Mouse (Mus musculus): ENCODE measurements around the gene Gm5460. TPM values are rescaled to one million over a fixed set of nuclear protein-coding genes. Genes with fewer than 3 reads are reported as not detected.

The Gm5460 gene
- total RNA-seq, 2 experiments from 2014 or later = not detected

DNA sequence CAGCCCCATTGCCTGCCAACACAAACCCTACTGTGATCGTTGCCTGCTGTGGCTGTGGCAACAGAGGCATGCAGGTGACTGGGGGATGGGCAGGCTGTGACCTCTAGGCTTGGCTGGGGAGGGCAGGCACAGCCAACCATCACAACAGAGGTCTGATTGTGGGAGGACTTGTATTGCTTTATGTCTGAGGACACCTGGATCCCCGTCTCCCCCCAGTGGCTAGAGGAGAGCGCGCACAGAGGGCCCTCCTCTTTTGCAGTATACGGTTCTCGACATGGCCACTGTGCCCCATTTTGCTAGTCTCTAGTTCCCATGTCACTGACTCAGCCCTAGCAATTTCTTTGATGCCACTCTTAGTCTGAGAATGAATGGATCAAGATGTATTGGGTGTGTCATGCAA is 55.1 kb downstream of the Gm5460 start:
- DNase-seq = no peak
- intact Hi-C loops (cut with DNase I) = no loop called here

- intact Hi-C loops (cut with DNase I) = no loop called here
Observed at GRCm38 (mm10) chr14:34075346-34075745, 58.8 kb downstream of the Gm5460 start.

GRCm38 (mm10) chr14:34077222-34077621 is 60.7 kb downstream of the Gm5460 start:
- intact Hi-C loops (cut with DNase I) = no loop called here
- no peak for DNase-seq

More at GRCm38 (mm10) chr14:34075346-34075745, 58.8 kb downstream of the Gm5460 start:
- no peak for DNase-seq

GRCm38 (mm10) chr14:34078293-34078692 is 61.7 kb downstream of the Gm5460 start:
- intact Hi-C loops (cut with DNase I) = no loop called here
- no peak for DNase-seq

DNA sequence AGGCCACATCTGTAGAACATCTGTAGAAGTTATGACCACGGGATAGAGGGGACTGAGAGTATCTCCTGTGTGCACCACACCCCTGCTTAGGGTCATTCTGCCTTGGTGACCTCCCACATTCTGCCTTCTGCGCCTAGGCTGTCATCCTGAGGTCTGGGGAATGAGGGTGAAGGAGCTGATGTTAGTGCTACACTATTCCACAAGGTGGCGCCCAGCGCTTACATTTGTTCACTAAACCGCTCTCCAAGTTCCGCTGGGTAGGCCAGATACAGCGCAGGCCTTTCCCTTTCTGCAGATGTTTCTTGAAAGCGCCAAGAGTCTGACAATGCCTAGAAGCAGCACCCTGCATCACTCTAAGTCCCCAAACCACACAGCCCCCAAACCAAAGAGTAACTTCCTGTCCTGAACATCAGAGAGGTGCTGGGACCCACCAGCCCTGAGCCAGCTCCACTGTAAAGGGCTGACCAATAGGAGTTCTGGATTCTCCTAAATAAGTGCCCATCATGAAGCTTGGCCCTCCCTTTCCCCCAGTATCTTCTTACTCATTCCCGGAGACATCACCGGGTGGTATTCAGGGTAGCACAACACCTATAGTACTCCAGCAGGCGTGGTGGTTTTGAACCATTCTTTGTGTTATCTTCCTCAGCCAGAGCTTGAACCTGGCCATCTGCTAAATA is 63.9 kb downstream of the Gm5460 start:
- DNase-seq = peak; percentile 72 to 75
- intact Hi-C loops (cut with DNase I) = loop anchor here (1.0 to 5.0 kb wide), 7 partner anchors 24 to 472 kb away; no protein-coding TSS in a partner anchor

GRCm38 (mm10) chr14:34085731-34086130 is 69.2 kb downstream of the Gm5460 start, which contains the start of gene Anxa8:
Anxa8 (plus strand) TSS chr14:34085981.
- intact Hi-C loops (cut with DNase I) = no loop called here

DNA sequence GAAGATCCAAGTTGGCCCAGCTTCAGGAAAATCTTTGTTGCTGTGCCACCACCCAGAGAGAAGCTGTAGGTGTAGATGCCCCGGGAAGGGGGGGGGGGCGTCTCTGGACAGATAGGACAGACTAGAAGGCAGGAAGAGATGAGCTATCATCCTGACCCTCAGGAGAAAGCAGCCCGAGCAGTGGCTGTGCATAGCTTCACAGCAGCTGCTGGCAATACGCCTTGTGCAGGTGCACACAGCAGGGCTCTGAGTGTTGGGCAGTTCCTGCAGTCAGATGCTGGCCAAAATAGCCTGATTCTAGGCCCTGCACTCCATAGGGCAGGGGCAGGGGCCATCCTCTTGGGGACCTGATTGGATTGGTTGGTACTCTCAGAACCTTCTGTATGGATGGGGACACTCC is 70.2 kb downstream of the Gm5460 start:
- intact Hi-C loops (cut with DNase I) = no loop called here
- DNase-seq = no peak

More at GRCm38 (mm10) chr14:34085731-34086130, 69.2 kb downstream of the Gm5460 start, which contains the start of gene Anxa8:
- DNase-seq = peak in 1 of 2 experiments; percentile 10

DNA sequence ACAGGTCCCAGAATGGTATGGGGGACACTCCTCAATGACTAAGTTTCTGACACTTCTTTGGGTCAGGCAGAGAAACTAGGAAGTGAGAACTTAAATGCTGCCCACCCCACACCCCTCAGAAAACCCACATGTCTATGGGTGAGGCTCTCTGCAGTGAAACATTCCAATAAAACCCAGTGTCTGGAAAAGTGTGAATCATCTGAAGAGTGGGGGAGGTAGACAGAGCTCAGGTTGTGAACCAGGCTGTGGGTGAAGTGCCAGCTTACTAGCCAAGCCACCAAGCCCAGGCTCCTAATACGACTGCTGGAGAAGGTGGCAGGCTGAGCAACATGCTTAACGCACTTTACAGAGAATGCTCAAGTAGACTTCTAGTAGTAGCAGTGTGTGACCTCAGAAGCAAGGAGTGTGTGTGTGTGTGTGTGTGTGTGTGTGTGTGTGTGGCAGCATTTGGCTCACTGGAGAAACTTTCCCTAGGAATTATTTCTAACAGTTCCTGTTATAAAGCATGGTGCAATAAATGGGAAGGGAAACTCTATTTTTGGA is 71.4 kb downstream of the Gm5460 start:
- intact Hi-C loops (cut with DNase I) = no loop called here
- DNase-seq = no peak

DNA sequence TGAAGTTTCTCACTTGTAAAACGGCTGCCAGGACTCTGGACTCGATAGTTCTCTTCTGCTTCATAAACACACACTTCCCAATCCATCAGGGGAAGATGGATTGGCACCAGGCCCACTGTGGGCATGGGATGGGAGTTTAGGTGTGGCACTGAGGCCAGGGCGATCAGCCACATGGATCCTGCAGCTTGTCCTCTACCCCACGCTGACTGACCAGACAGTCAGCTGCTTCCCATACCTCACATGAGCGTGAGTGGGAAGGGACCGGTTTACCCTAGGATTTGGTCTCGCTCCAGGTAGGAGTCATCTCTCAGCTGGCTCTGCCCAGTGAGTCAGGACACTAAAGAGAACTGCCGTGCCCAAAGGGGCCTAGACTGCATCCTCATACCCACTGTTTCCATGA is 73.2 kb downstream of the Gm5460 start:
- intact Hi-C loops (cut with DNase I) = no loop called here
- no peak for DNase-seq

GRCm38 (mm10) chr14:34091475-34091874 is 74.9 kb downstream of the Gm5460 start:
- intact Hi-C loops (cut with DNase I) = no loop called here
- DNase-seq = no peak

DNA sequence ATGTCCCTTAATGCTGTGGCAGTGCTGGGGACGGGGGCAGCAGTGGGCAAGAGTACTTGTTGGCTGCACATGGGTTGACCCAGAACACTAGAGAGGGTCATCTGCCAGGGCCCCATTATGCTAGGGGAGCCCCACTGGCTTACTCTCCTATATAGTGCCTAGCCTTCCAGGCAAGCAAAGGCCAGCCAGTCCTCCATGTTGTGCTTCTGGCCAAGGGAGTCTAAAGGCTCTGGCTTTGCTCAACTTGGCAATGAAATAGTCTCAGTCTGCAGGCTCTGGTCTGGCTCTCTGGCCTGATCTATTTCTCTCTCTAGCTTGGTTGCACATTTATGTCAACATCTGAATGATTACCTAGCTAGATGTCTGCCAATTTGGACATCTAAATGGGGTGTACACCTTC is 76.3 kb downstream of the Gm5460 start:
- intact Hi-C loops (cut with DNase I) = no loop called here
- no peak for DNase-seq

DNA sequence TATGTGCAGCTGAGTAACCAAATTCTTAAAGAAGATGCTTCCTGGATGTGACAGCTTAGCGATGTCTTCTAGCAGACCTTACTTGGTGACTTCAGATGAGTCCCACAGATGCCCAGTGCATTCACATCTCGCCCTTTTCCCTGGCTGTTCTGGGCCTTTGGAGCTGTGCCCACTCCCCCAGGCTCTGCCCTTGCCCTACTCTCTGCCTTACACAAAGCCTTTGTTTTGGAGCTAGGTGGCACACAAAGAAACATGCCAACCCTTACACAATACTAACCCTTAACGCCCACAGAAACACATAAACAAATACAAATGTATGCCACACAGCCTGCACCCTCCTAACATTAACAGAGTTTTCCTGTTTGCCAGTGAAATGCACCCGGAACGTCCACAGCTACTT is 79.6 kb downstream of the Gm5460 start:
- no peak for DNase-seq
- intact Hi-C loops (cut with DNase I) = no loop called here

Other genes with a start within 250 kb of the Gm5460 start
- gene Gdf10, start 93.2 kb upstream of the Gm5460 start, total RNA-seq (2021) = 1 to 10 TPM; 1.2 to 1.7 TPM
- under 1 TPM; 0.16 to 0.19 TPM for gene Gdf2, start 75.7 kb upstream of the Gm5460 start, total RNA-seq (2021)
- gene Rbp3, start 62.8 kb upstream of the Gm5460 start, total RNA-seq (2021) = not detected
- gene Zfp488, start 38.0 kb upstream of the Gm5460 start, total RNA-seq (2021) = not detected
- gene Gm30083, start 1.6 kb upstream of the Gm5460 start, total RNA-seq (2021) = not detected
- gene Antxrl, start 35.9 kb downstream of the Gm5460 start, total RNA-seq (2021) = not detected
- 1 to 10 TPM; 2.6 to 3.7 TPM for gene Anxa8, start 69.2 kb downstream of the Gm5460 start, total RNA-seq (2021)
- not detected for gene A630023A22Rik, start 86.0 kb downstream of the Gm5460 start, total RNA-seq (2021)
- under 1 TPM; 0.14 TPM for gene Npy4r, start 135.7 kb downstream of the Gm5460 start, total RNA-seq (2021)
- gene Gprin2, start 184.9 kb downstream of the Gm5460 start, total RNA-seq (2021) = under 1 TPM; 0.08 to 0.17 TPM
- under 1 TPM; 0.65 to 0.92 TPM for gene Syt15, start 202.8 kb downstream of the Gm5460 start, total RNA-seq (2021)